Mouse (Mus musculus) right cerebral cortex, postnatal 36 days (tissue): ENCODE measurements around the gene Camsap2.
A peak's percentile ranks its signal among the peaks of the same experiment; 100 is the strongest.

Source experiments
- DNase-seq, 2 experiments: peaks; one replicate each; pipeline ENCODE4 v3.0.0; 2022; ENCODE audit warnings: low spot score in 2 of 2, mixed read lengths in 1 of 2

Gene Camsap2

GRCm38 (mm10) chr1:136345454-136346372, at the start of gene Camsap2:
TSS of gene Camsap2 (minus strand) at chr1:136346104.
- DNase-seq: peak; percentile 91 to 94

GRCm38 (mm10) chr1:136395073-136395472, 49.2 kb upstream of the Camsap2 start:
- no peak for DNase-seq

GRCm38 (mm10) chr1:136394506-136394905, 48.6 kb upstream of the Camsap2 start:
- no peak for DNase-seq

- no peak for DNase-seq
These were observed 41.0 kb upstream of the Camsap2 start for GRCm38 (mm10) chr1:136386914-136387313.

GRCm38 (mm10) chr1:136381583-136381982, 35.7 kb upstream of the Camsap2 start:
- DNase-seq: no peak

- DNase-seq: no peak
These were observed 35.3 kb upstream of the Camsap2 start for GRCm38 (mm10) chr1:136381169-136381568.

- no peak for DNase-seq
These were observed 34.7 kb upstream of the Camsap2 start for GRCm38 (mm10) chr1:136380606-136381005.

GRCm38 (mm10) chr1:136380161-136380560, 34.3 kb upstream of the Camsap2 start:
- no peak for DNase-seq

- no peak for DNase-seq
These were observed 33.4 kb upstream of the Camsap2 start for GRCm38 (mm10) chr1:136379261-136379660.

GRCm38 (mm10) chr1:136365986-136366385, 20.1 kb upstream of the Camsap2 start:
- no peak for DNase-seq

- peak; percentile 50 to 51 for DNase-seq
These were observed 18.8 kb upstream of the Camsap2 start for GRCm38 (mm10) chr1:136364711-136365110.

GRCm38 (mm10) chr1:136363035-136363434, 17.1 kb upstream of the Camsap2 start:
- no peak for DNase-seq

GRCm38 (mm10) chr1:136362567-136362966, 16.7 kb upstream of the Camsap2 start:
- DNase-seq: peak in 1 of 2 experiments; percentile 10

- DNase-seq: no peak
These were observed 15.5 kb upstream of the Camsap2 start for GRCm38 (mm10) chr1:136361373-136361772.

GRCm38 (mm10) chr1:136360909-136361308, 15.0 kb upstream of the Camsap2 start:
- no peak for DNase-seq

GRCm38 (mm10) chr1:136358841-136359360, 13.0 kb upstream of the Camsap2 start:
- no peak for DNase-seq

- no peak for DNase-seq
These were observed 9.7 kb upstream of the Camsap2 start for GRCm38 (mm10) chr1:136355651-136356050.

GRCm38 (mm10) chr1:136350699-136351200, 4.8 kb upstream of the Camsap2 start:
- DNase-seq: no peak

GRCm38 (mm10) chr1:136348137-136348536, 2.2 kb upstream of the Camsap2 start:
- DNase-seq: no peak

GRCm38 (mm10) chr1:136347140-136347539, 1.2 kb upstream of the Camsap2 start:
- no peak for DNase-seq

- DNase-seq: no peak
These were observed 600 bp upstream of the Camsap2 start for GRCm38 (mm10) chr1:136346373-136347035.

- DNase-seq: peak in 1 of 2 experiments; percentile 34
These were observed 993 bp downstream of the Camsap2 start for GRCm38 (mm10) chr1:136344768-136345453.
